Mouse (Mus musculus) testis, adult 2 months (tissue): ENCODE measurements at regions not wholly inside any gene's neighbourhood (a gene's known extent, or its start where the extent isn't known, plus 50 kb on each side); places are given as distances from the start of the nearest gene placed in this dataset.

Experiments used
- CTCF ChIP-seq: fragments of 200-500 bp; IDR thresholded peaks from 2 replicates; pipeline ENCODE4 v1.5.1; 2012; ENCODE audit warnings: low read depth, mild to moderate bottlenecking, inconsistent platforms, low read length, moderate library complexity; ENCODE audit not compliant: control insufficient read depth, insufficient read depth, insufficient replicate concordance
- POLR2A ChIP-seq: fragments of 200-500 bp; IDR thresholded peaks from 2 replicates; pipeline ENCODE4 v1.6.1; 2012; ENCODE audit warnings: low read depth, mild to moderate bottlenecking, inconsistent platforms, low read length, moderate library complexity; ENCODE audit not compliant: control insufficient read depth

GRCm38 (mm10) chr9:61047289-61047688 lies 252.9 kb downstream of the Uaca start:
- TF ChIP-seq CTCF (no peak), POLR2A (no peak)
